Mouse (Mus musculus) heart, postnatal 0 days (tissue): ENCODE measurements around the gene Map6. TPM values are rescaled to one million over a fixed set of nuclear protein-coding genes. Genes with fewer than 3 reads are reported as not detected.

Experiments used
- ATAC-seq: fragments of 200-750 bp; cut with Nextera tagmentation; 2 replicates; pipeline ENCODE4 v1.8.0; 2017; ENCODE audit warnings: low read depth, moderate number of reproducible peaks, moderate library complexity; ENCODE audit not compliant: insufficient read depth
- DNase-seq: peaks from one replicate; pipeline ENCODE4 v3.0.0-alpha.2; 2016; ENCODE audit warnings: low spot score
- H3K27ac ChIP-seq: fragments of 300-500 bp; sonication (generic); 2 replicates; pipeline ENCODE4 v1.5.1; 2014; ENCODE audit warnings: low read depth, mild to moderate bottlenecking
- H3K27me3 ChIP-seq: fragments of 300-500 bp; sonication (generic); 2 replicates; pipeline ENCODE4 v1.6.1; 2014; ENCODE audit warnings: low read length, mixed read lengths; ENCODE audit not compliant: control insufficient read depth, insufficient read depth
- H3K36me3 ChIP-seq: fragments of 300-500 bp; sonication (generic); replicated peaks from 2 replicates; pipeline ENCODE4 v1.6.1; 2014; ENCODE audit warnings: low read length, mixed read lengths; ENCODE audit not compliant: control insufficient read depth, insufficient read depth
- H3K4me1 ChIP-seq: fragments of 300-500 bp; sonication (generic); 2 replicates; pipeline ENCODE4 v1.6.1; 2014; ENCODE audit warnings: antibody characterized with exemption; ENCODE audit not compliant: control insufficient read depth, insufficient read depth
- H3K4me2 ChIP-seq: fragments of 300-500 bp; sonication (generic); 2 replicates; pipeline ENCODE4 v1.6.1; 2014; ENCODE audit warnings: low read depth, mild to moderate bottlenecking, low read length, moderate library complexity
- H3K4me3 ChIP-seq: fragments of 300-500 bp; sonication (generic); 2 replicates; pipeline ENCODE4 v1.5.1; 2014; ENCODE audit warnings: low read depth, low read length
- H3K9ac ChIP-seq: fragments of 300-500 bp; sonication (generic); replicated peaks from 2 replicates; pipeline ENCODE4 v1.6.1; 2014; ENCODE audit warnings: low read depth, low read length, mixed read lengths
- H3K9me3 ChIP-seq: fragments of 300-500 bp; sonication (generic); replicated peaks from 2 replicates; pipeline ENCODE4 v1.6.1; 2016; ENCODE audit warnings: low read length; ENCODE audit not compliant: control insufficient read depth
- CTCF ChIP-seq: IDR thresholded peaks from 2 replicates; pipeline ENCODE4 v1.5.1; 2016; ENCODE audit warnings: antibody characterized with exemption, control low read depth, low read depth
- EP300 ChIP-seq: IDR thresholded peaks from 2 replicates; pipeline ENCODE4 v1.6.1; 2016; ENCODE audit warnings: antibody characterized with exemption, low read depth
- WGBS: fragments of 180-500 bp; shearing (Covaris S2); extraction: QIAGEN DNeasy Blood & Tissue Kit; methylation state at CpG from one replicate; pipeline ENCODE4 v1.1.7; 2014; 5-methylcytosine and 5-hydroxymethylcytosine counted together
- polyA plus RNA-seq: library from polyadenylated mRNA; unstranded; fragments of >200 nt; fragmentation: Nextera tagmentation; extraction: Ambion mirVana; gene quantifications from 2 replicates; pipeline ENCODE4 v1.2.1, GENCODE M21; 2015
- total RNA-seq: library from RNA; depleted of rRNA; stranded (reverse); fragments of >200 nt; gene quantifications from 2 replicates; pipeline ENCODE4 v1.2.3, GENCODE M21; 2014; ENCODE audit warnings: low replicate concordance

The Map6 gene
- total and polyA plus RNA-seq, 2 experiments from 2014 or later: 2.5 to 3.7 TPM

GRCm38 (mm10) chr7:99228825-99229224, 38.4 kb upstream of the Map6 start:
- WGBS: 74% methylated on average over 8 of the region's 8 CpGs
- Histone ChIP-seq H3K4me1 (no peaks in the 10 kb centered on the region), H3K27ac (no peak overlapping the region), H3K9me3 (no peaks in the 10 kb centered on the region), H3K9ac (no peak overlapping the region), H3K27me3 (no peaks in the 10 kb centered on the region), H3K4me3 (no peak overlapping the region), H3K4me2 (no peak overlapping the region), H3K36me3 (no peaks in the 10 kb centered on the region)
- DNase-seq (no peak), ATAC-seq (no peak)
- no peak for TF ChIP-seq CTCF
- TF ChIP-seq EP300: no peak

DNA sequence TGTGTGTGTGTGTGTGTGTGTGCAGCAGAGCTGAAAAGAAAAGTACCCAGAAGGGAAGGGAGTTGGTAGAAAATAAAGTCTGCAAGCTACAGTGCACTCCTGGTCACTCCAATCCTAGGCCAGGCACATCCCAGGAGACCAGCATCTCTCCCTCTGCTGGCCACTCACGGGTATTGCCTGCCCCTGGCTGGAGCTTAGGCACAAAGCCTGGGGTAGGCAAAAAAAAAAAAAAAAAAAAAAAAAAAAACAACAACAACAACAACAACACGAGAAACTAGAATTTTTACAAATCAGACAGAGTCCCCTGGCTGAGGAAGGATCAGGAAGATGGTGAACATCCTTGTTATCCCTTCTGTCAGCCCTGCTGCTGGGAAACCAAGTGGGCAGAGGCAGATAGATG, 37.8 kb upstream of the Map6 start:
- no peaks in the 10 kb centered on the region for H3K36me3 ChIP-seq
- H3K4me3 ChIP-seq: no peak overlapping the region
- H3K27me3 ChIP-seq: no peaks in the 10 kb centered on the region
- 13% methylated on average over 2 of the region's 2 CpGs for WGBS
- H3K4me1 ChIP-seq: no peaks in the 10 kb centered on the region
- no peak overlapping the region for H3K27ac ChIP-seq
- no peak for TF ChIP-seq EP300
- peak; percentile 75 for TF ChIP-seq CTCF
- ATAC-seq (peak; percentile 70), DNase-seq (peak; percentile 70)
- H3K9ac ChIP-seq: no peak overlapping the region
- no peaks in the 10 kb centered on the region for H3K9me3 ChIP-seq
- no peak overlapping the region for H3K4me2 ChIP-seq

- WGBS: 75% methylated on average over 7 of the region's 7 CpGs
- H3K27ac ChIP-seq: no peak overlapping the region
- no peak overlapping the region for H3K4me3 ChIP-seq
- no peaks in the 10 kb centered on the region for H3K36me3 ChIP-seq
- no peaks in the 10 kb centered on the region for H3K27me3 ChIP-seq
- no peak for DNase-seq
- TF ChIP-seq EP300 (no peak), CTCF (no peak)
- no peak for ATAC-seq
- H3K4me1 ChIP-seq: no peaks in the 10 kb centered on the region
- H3K9me3 ChIP-seq: no peaks in the 10 kb centered on the region
- H3K4me2 ChIP-seq: no peak overlapping the region
- no peak overlapping the region for H3K9ac ChIP-seq
Observed at GRCm38 (mm10) chr7:99230061-99230747, 37.0 kb upstream of the Map6 start.

- DNase-seq (no peak), ATAC-seq (no peak)
- Histone ChIP-seq H3K27me3 (no peaks in the 10 kb centered on the region), H3K4me1 (no peaks in the 10 kb centered on the region), H3K4me2 (no peak overlapping the region), H3K9me3 (no peaks in the 10 kb centered on the region), H3K36me3 (no peaks in the 10 kb centered on the region), H3K27ac (no peak overlapping the region), H3K9ac (no peak overlapping the region), H3K4me3 (no peak overlapping the region)
- TF ChIP-seq EP300 (no peak), CTCF (peak; percentile 10; the same call in 1 of the 2 replicates)
- 59% methylated on average over 6 of the region's 6 CpGs for WGBS
Observed at GRCm38 (mm10) chr7:99232571-99232970, 34.7 kb upstream of the Map6 start.

DNA sequence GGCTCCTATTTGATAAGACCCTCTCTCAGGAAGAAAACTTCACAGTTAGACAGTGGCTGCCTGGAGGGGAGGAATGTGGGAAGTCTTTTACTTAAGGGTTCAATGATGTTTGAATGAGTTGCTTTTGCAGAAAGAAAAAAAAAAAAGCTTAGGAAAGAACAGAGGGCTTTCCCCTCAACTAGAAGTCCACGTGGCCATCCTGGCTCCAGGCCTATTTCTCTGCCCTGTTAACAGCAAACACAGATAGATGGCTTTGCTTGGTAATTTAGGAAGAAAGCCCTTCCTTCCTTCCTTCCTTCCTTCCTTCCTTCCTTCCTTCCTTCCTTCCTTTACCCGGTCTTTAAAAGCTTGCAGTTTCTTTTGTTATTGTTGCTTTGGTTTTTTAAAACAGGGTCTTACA, 32.3 kb upstream of the Map6 start:
- Histone ChIP-seq H3K36me3 (no peaks in the 10 kb centered on the region), H3K27ac (no peak overlapping the region), H3K9me3 (no peaks in the 10 kb centered on the region), H3K9ac (no peak overlapping the region), H3K4me1 (peaks cover 7% of the 10 kb centered on the region), H3K4me3 (no peak overlapping the region), H3K27me3 (peaks cover 15% of the 10 kb centered on the region; the same call in 1 of the 2 replicates), H3K4me2 (no peak overlapping the region)
- DNase-seq: no peak
- ATAC-seq: no peak
- no peak for TF ChIP-seq CTCF
- no peak for TF ChIP-seq EP300
- 48% methylated on average over 2 of the region's 2 CpGs for WGBS

- DNase-seq (no peak), ATAC-seq (no peak)
- Histone ChIP-seq H3K36me3 (no peaks in the 10 kb centered on the region), H3K27me3 (peaks cover 15% of the 10 kb centered on the region; the same call in 1 of the 2 replicates), H3K27ac (no peak overlapping the region), H3K4me3 (no peak overlapping the region), H3K4me2 (no peak overlapping the region), H3K4me1 (peaks cover 7% of the 10 kb centered on the region), H3K9me3 (no peaks in the 10 kb centered on the region), H3K9ac (no peak overlapping the region)
- 59% methylated on average over 2 of the region's 2 CpGs for WGBS
- no peak for TF ChIP-seq CTCF
Observed at GRCm38 (mm10) chr7:99235657-99236056, 31.6 kb upstream of the Map6 start.
